Mouse (Mus musculus): ENCODE results near the gene Ankrd50. TPM values are rescaled to one million over a fixed set of nuclear protein-coding genes. Genes with fewer than 3 reads are reported as not detected.

Ankrd50 gene
- 10 to 100 TPM; 46.6 to 47.3 TPM for total RNA-seq (2021)
- long read RNA-seq, experiment 1, full-length matches to known transcripts = 5 of 13 reads
- long read RNA-seq, experiment 1, partial matches to known transcripts = 4 of 13 reads
- long read RNA-seq, experiment 1, other reads (novel, unspliced or antisense) = 4 of 13 reads
- long read RNA-seq, experiment 2, partial matches to known transcripts = 3 of 19 reads
- long read RNA-seq, experiment 2, other reads (novel, unspliced or antisense) = 14 of 19 reads

DNA sequence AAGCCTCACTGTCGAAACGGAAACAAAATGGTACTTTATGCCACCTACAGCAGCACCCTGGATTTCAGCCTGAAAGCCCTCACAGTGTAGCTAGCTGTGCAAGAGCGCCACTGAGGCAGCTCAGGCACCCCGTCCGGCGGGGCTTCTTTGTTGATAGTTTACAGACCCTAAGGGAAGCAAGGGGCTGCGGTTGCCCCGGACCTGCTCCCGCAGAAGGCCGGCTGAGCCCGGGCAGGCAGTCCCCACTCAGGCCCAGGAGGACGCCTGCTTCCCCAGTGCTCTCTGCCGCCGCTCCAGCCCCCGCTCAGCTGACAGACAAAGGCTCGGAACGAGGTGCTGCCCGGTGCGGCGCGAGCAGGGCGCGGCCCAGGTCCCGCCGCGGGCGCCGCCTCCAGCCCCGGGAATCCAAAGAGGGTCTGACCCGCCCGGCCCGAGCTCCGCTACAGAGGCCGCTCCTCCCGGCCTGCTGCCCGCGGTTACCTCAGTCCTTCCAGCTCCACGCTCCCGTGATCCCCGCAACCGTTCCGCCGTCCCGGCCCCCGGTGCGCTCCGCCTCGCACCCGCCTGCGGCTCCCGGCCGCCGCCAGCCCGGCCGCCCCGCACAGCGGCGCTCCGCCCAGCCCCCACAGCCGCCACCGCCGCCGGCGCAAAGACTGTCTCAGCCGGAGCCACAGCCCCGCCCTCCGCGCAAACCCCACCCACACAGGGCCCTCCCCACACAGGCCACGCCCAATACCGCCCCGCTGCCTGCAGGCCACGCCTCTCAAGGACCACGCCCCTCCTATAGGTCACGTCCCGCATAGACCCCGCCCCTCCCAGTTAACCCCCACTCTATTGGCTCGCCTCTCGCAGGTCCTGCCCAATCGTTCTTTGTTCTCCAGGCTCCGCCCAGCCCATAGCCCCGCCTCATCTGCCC is at the start of gene Ankrd50:
Gene Ankrd50, minus strand, starts transcription at position 654 of the 916 bp plus-strand sequence.
- intact Hi-C loops (cut with DNase I) = loop anchor here (2.0 to 10.0 kb wide), 6 partner anchors 112 to 360 kb away; no protein-coding TSS in a partner anchor
- peak; percentile 99 to 100 for DNase-seq

- DNase-seq = no peak
- intact Hi-C loops (cut with DNase I) = no loop called here
Measured at GRCm38 (mm10) chr3:38534245-38534644, 49.6 kb upstream of the Ankrd50 start.

DNA sequence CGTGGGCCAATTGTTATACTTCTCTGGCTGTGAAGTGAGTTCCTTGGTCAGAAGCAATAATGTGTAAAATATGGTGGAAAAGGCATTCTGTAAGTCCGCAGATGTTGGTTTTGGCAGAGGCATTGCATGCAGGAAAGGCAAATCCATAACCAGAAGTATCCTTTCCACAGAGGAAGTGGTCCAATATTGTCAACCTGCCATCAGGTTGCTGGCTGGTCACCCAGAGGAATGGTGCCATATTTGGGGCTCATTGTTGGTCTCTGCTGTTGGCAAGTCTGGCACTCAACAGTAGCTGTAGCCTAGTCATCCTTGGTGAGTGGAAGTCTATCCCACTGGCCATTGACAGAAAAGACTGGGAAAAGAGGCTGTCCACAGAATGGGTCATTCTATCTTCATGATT is 35.8 kb upstream of the Ankrd50 start:
- no peak for DNase-seq
- intact Hi-C loops (cut with DNase I) = no loop called here

GRCm38 (mm10) chr3:38519971-38520370 is 35.3 kb upstream of the Ankrd50 start:
- intact Hi-C loops (cut with DNase I) = no loop called here
- no peak for DNase-seq

DNA sequence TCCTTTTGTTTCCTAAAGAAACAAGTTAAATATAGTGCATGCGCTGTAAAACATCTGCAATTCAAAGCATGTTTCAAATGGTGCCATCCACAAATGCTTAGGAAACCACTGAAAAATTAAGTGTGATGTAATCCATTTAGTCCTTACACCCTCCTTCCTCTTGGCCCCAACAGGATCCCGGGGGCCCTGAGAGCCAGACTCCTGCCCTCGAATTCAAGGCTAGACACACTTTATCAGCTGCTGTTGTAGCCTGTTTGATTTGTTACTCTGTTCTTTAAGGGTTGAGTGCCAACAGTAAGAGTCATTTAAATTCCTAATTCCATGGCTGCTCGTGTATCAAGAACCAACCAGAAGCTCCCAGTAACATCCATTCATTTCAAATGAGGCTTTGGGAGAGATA is 19.0 kb upstream of the Ankrd50 start:
- DNase-seq = no peak
- intact Hi-C loops (cut with DNase I) = no loop called here

- intact Hi-C loops (cut with DNase I) = no loop called here
- no peak for DNase-seq
Measured at GRCm38 (mm10) chr3:38502156-38502555, 17.5 kb upstream of the Ankrd50 start.

GRCm38 (mm10) chr3:38501739-38502138 is 17.1 kb upstream of the Ankrd50 start:
- no peak for DNase-seq
- intact Hi-C loops (cut with DNase I) = no loop called here

DNA sequence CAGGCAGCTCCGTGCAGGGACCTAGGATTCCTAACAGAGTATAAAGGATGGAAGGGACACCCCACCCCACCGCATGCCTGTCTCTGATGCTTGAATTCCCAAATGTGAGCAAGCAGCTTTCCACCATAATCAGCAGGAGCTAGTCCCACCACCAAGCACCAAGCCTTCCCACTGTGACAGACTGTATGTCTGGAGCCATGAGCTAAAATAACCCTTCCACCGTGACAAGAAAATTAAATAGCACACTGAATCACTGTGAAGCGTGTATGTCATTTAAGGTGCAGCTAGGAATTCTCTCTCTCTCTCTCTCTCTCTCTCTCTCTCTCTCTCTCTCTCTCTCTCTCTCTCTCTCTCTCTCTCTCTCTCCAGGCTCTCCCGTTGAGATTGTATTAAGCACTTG is 16.7 kb upstream of the Ankrd50 start:
- DNase-seq = no peak
- intact Hi-C loops (cut with DNase I) = no loop called here

GRCm38 (mm10) chr3:38498561-38498960 is 13.9 kb upstream of the Ankrd50 start:
- intact Hi-C loops (cut with DNase I) = no loop called here
- no peak for DNase-seq

DNA sequence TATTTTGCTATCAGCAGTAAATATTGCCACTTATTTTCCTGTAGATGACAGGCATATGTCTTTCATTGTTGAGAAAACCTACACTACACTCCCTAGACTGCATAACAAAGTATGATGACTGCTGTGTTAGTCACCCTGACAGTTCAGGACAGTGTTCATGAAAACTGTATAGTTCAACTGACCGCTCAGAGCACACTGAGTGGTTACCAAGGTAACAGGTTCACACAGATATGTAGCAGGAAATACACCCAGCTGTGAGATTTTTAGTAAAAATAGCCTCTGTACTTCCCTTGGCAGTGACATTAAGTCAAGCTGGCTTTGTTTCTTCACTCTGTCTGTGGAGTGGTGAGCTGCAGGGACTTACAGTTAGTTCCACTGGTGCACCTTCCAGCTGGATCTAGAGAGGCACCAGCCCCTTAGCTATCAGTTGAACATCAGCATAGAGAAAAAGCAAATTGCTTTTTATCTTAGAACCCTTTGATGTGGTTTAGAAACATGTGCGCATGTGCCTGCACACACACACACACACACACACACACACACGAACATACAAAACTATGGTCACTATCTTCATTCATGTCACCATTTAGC is 12.2 kb upstream of the Ankrd50 start:
- DNase-seq = no peak
- intact Hi-C loops (cut with DNase I) = no loop called here

DNA sequence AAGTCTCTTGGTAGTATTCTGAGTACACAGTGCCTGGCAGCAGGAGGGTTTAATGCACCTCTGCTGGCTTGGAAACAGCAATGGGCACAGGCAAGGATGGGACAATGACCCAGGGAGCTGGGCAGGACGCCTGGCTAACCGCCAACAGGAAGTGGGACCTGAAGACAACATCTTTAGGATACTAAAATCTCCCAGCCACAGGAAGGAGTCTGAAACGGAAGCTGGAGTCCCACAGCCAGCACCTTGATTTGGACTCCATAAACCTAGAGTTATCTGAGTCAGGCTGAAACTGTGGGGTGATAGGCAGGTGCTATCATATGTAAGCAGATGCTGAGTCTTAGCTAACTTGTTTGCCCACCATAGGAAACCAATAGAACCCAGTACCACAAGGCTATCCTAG is 7.1 kb upstream of the Ankrd50 start:
- intact Hi-C loops (cut with DNase I) = no loop called here
- no peak for DNase-seq

GRCm38 (mm10) chr3:38491236-38491635 is 6.6 kb upstream of the Ankrd50 start:
- intact Hi-C loops (cut with DNase I) = no loop called here
- no peak for DNase-seq

- DNase-seq = no peak
Measured at GRCm38 (mm10) chr3:38490720-38491119, 6.1 kb upstream of the Ankrd50 start.

GRCm38 (mm10) chr3:38485107-38485545 is 482 bp upstream of the Ankrd50 start:
- intact Hi-C loops (cut with DNase I) = loop anchor here (2.0 to 10.0 kb wide), 2 partner anchors 258 to 360 kb away; no protein-coding TSS in a partner anchor
- no peak for DNase-seq

More at GRCm38 (mm10) chr3:38490720-38491119, 6.1 kb upstream of the Ankrd50 start:
- intact Hi-C loops (cut with DNase I) = no loop called here

GRCm38 (mm10) chr3:38483551-38483950 is 1.1 kb downstream of the Ankrd50 start:
- intact Hi-C loops (cut with DNase I) = loop anchor here (5.0 to 10.0 kb wide), 5 partner anchors 111 to 361 kb away; no protein-coding TSS in a partner anchor
- DNase-seq = peak; percentile 9 to 23

- intact Hi-C loops (cut with DNase I) = loop anchor here (5.0 to 10.0 kb wide), 5 partner anchors 110 to 362 kb away; no protein-coding TSS in a partner anchor
- peak; percentile 28 to 29 for DNase-seq
Measured at GRCm38 (mm10) chr3:38482749-38483148, 1.9 kb downstream of the Ankrd50 start.

GRCm38 (mm10) chr3:38481106-38481505 is 3.5 kb downstream of the Ankrd50 start:
- intact Hi-C loops (cut with DNase I) = loop anchor here (5.0 to 10.0 kb wide), 5 partner anchors 109 to 364 kb away; no protein-coding TSS in a partner anchor
- no peak for DNase-seq

- DNase-seq = no peak
- intact Hi-C loops (cut with DNase I) = no loop called here
Measured at GRCm38 (mm10) chr3:38477936-38478335, 6.7 kb downstream of the Ankrd50 start.

GRCm38 (mm10) chr3:38475587-38475986 is 9.1 kb downstream of the Ankrd50 start:
- no peak for DNase-seq
- intact Hi-C loops (cut with DNase I) = no loop called here

GRCm38 (mm10) chr3:38473138-38473537 is 11.5 kb downstream of the Ankrd50 start:
- DNase-seq = no peak
- intact Hi-C loops (cut with DNase I) = no loop called here

GRCm38 (mm10) chr3:38471516-38471915 is 13.1 kb downstream of the Ankrd50 start:
- DNase-seq = no peak
- intact Hi-C loops (cut with DNase I) = no loop called here
